Comparison of ENCODE assay signal across 11 mouse cellular contexts in genomic region chr8:45615551-45615950, GRCm38 (mm10).
DNase-seq lines count a peak whose midpoint lies in the region; ATAC-seq and TF ChIP-seq lines count a peak whose summit lies in the region.
"Had no signal": no experiment of that assay in that cellular context is flagged by ENCODE, and none has a peak within 500 bp of the region (broad histone marks: within the 10 kb centered on the region; RNA-seq: fewer than 3 reads in every experiment).

No protein-coding gene starts in this region.

- no peaks in the 10 kb centered on the region for H3K9me3 ChIP-seq in intestine, embryonic 15.5 days
- no peaks in the 10 kb centered on the region for H3K9me3 ChIP-seq in intestine, postnatal 0 days (ENCODE audit: control insufficient read depth)
- no peaks in the 10 kb centered on the region for H3K9me3 ChIP-seq in ES-E14 (ENCODE audit: control insufficient read depth, insufficient read depth, low read depth, low read length)
- H3K9me3 ChIP-seq in hindbrain, postnatal 0 days (ENCODE audit: low read length): no peaks in the 10 kb centered on the region

- ATAC-seq in intestine, embryonic 15.5 days: 0 out of 2 replicates have a peak, but pooled peaks have one; percentile 16
- ATAC-seq in intestine, postnatal 0 days: no peak
- peak; percentile 73 for ATAC-seq in hindbrain, postnatal 0 days
- ATAC-seq: forebrain, embryonic 16.5 days had no signal

- H3K9ac ChIP-seq in intestine, embryonic 15.5 days: no peak overlapping the region
- no peak overlapping the region for H3K9ac ChIP-seq in intestine, postnatal 0 days (ENCODE audit: low read depth, low read length)
- no peak overlapping the region for H3K9ac ChIP-seq in ES-E14 (ENCODE audit: insufficient read depth, low read depth, low read length, poor library complexity, severe bottlenecking)
- no peak overlapping the region for H3K9ac ChIP-seq in hindbrain, postnatal 0 days (replicated peaks; ENCODE audit: low read length)

- no peak for TF ChIP-seq CTCF in intestine, postnatal 0 days (IDR thresholded peaks at IDR 0.05; ENCODE audit: low read depth)
- TF ChIP-seq CTCF in hindbrain, postnatal 0 days (IDR thresholded peaks at IDR 0.05; ENCODE audit: low read depth): no peak

- 0 out of 2 replicates have a peak, but pooled peaks cover 3% of the 10 kb centered on the region for H3K4me1 ChIP-seq in intestine, embryonic 15.5 days (replicated peaks)
- H3K4me1 ChIP-seq in intestine, postnatal 0 days (replicated peaks; ENCODE audit: control insufficient read depth, insufficient read depth, low read length): no peaks in the 10 kb centered on the region
- peaks cover 3% of the 10 kb centered on the region in 2 experiments; a peak in 2 of 4 replicates for H3K4me1 ChIP-seq in ES-E14 (ENCODE audit: control insufficient read depth in 2 of 2, insufficient read depth in 2 of 2, low read length in 2 of 2, poor library complexity in 1 of 2)
- H3K4me1 ChIP-seq in hindbrain, postnatal 0 days (ENCODE audit: insufficient read depth, low read length): 0 out of 2 replicates have a peak, but pooled peaks cover under 1% of the 10 kb centered on the region
- H3K4me1 ChIP-seq: megakaryocyte, embryonic 14.5 days had no signal

- H3K27me3 ChIP-seq in intestine, embryonic 15.5 days (replicated peaks): no peaks in the 10 kb centered on the region
- H3K27me3 ChIP-seq in intestine, postnatal 0 days (replicated peaks; ENCODE audit: control insufficient read depth, insufficient read depth, low read length): no peaks in the 10 kb centered on the region
- no peaks in the 10 kb centered on the region for H3K27me3 ChIP-seq in hindbrain, postnatal 0 days (ENCODE audit: insufficient read depth, low read length)
- H3K27me3 ChIP-seq: megakaryocyte, embryonic 14.5 days had no signal

- WGBS in intestine, embryonic 15.5 days: 42% methylated on average over 7 of the region's 7 CpGs
- 62% methylated on average over 7 of the region's 7 CpGs for WGBS in intestine, postnatal 0 days
- WGBS in hindbrain, postnatal 0 days: 48% methylated on average over 7 of the region's 7 CpGs

- H3K4me3 ChIP-seq in intestine, embryonic 15.5 days (replicated peaks): no peak overlapping the region
- H3K4me3 ChIP-seq in intestine, postnatal 0 days (ENCODE audit: low read depth, low read length): no peak overlapping the region
- H3K4me3 ChIP-seq in ES-E14 (ENCODE audit: insufficient read depth in 1 of 2, low read depth in 1 of 2, low read length in 2 of 2, poor library complexity in 1 of 2, severe bottlenecking in 1 of 2): no peak overlapping the region
- H3K4me3 ChIP-seq in hindbrain, postnatal 0 days (ENCODE audit: low read length): no peak overlapping the region
- H3K4me3 ChIP-seq: megakaryocyte, embryonic 14.5 days had no signal

- H3K36me3 ChIP-seq in intestine, embryonic 15.5 days: no peaks in the 10 kb centered on the region
- no peaks in the 10 kb centered on the region for H3K36me3 ChIP-seq in intestine, postnatal 0 days (ENCODE audit: control insufficient read depth, insufficient read depth)
- H3K36me3 ChIP-seq in ES-E14 (ENCODE audit: control insufficient read depth, insufficient read depth, low read length, poor library complexity, severe bottlenecking): no peaks in the 10 kb centered on the region
- no peaks in the 10 kb centered on the region for H3K36me3 ChIP-seq in hindbrain, postnatal 0 days (ENCODE audit: insufficient read depth, low read length)

- in situ Hi-C loops in ES-E14 (cut with MboI; ENCODE audit: low sequenced_read_pairs in 2 of 2, unreplicated experiment in 2 of 2): no loop called here

- DNase-seq in ES-E14 (ENCODE audit: low read depth, low spot score): no peak
- DNase-seq in embryo, embryonic 10.5 days (ENCODE audit: low spot score): peak; percentile 74
- peak; percentile 52 for DNase-seq in hindbrain, postnatal 0 days (ENCODE audit: low spot score)
- DNase-seq in layer of hippocampus, postnatal 10 days (ENCODE audit: low spot score in 2 of 2): no peak
- no peak for DNase-seq in ovary, postnatal 36 days (ENCODE audit: low spot score)
- no peak for DNase-seq in T-cell, adult 2 months (ENCODE audit: low spot score)
- DNase-seq: layer of hippocampus, adult 9-11 months had no signal

- H3K27ac ChIP-seq in intestine, embryonic 15.5 days: no peak overlapping the region
- no peak overlapping the region for H3K27ac ChIP-seq in intestine, postnatal 0 days (ENCODE audit: low read depth, low read length)
- no peak overlapping the region for H3K27ac ChIP-seq in ES-E14 (ENCODE audit: insufficient read depth, low read depth, low read length, poor library complexity, severe bottlenecking)
- no peak overlapping the region for H3K27ac ChIP-seq in hindbrain, postnatal 0 days

- no peak overlapping the region for H3K4me2 ChIP-seq in intestine, embryonic 15.5 days (replicated peaks)
- H3K4me2 ChIP-seq in intestine, postnatal 0 days (replicated peaks; ENCODE audit: low read depth): no peak overlapping the region
- no peak overlapping the region for H3K4me2 ChIP-seq in hindbrain, postnatal 0 days (ENCODE audit: low read depth, low read length)

TF ChIP-seq in ES-E14, 5 proteins besides CTCF, POLR2A, EP300 and RAD21:
- TF ChIP-seq HCFC1 (IDR thresholded peaks at IDR 0.05; ENCODE audit: borderline replicate concordance, insufficient read depth, low read length) (no peak), CHD2 (IDR thresholded peaks at IDR 0.05; ENCODE audit: low read depth, low read length) (0 out of 2 replicates have a peak, but pooled peaks have one; percentile 32)

Comparison
In these comparisons a context has a peak if more than half of its experiments do, and no peak if none do; other contexts are left out.
1. DNase-seq: peak in embryo, embryonic 10.5 days (single experiment) and hindbrain, postnatal 0 days (single experiment); none in ES-E14 (single experiment), layer of hippocampus, postnatal 10 days (0 of 2), ovary, postnatal 36 days (single experiment) and T-cell, adult 2 months (single experiment).